Mouse (Mus musculus): ENCODE data around the gene Spib. TPM values are rescaled to one million over a fixed set of nuclear protein-coding genes. Genes with fewer than 3 reads are reported as not detected.

The Spib gene
- total and polyA plus RNA-seq, 2 experiments = 0.18 to 1.9 TPM

- Histone ChIP-seq H3K27me3 (ENCODE audit: control insufficient read depth, insufficient read depth, low read length) (0 out of 2 replicates have a peak, but pooled peaks cover 3% of the 10 kb centered on the region), H3K79me2 (ENCODE audit: control insufficient read depth, insufficient read depth, low read length) (no peaks in the 10 kb centered on the region), H3K36me3 (ENCODE audit: control insufficient read depth, insufficient read depth, low read length) (no peaks in the 10 kb centered on the region), H3K4me1 (ENCODE audit: control insufficient read depth, insufficient read depth, low read length) (no peaks in the 10 kb centered on the region), H3K27ac (replicated peaks; ENCODE audit: insufficient read depth, low read depth, low read length) (no peak overlapping the region), H3K4me3 (ENCODE audit: insufficient read depth, low read depth, low read length) (peak overlapping the region; percentile 46), H3K9ac (ENCODE audit: low read depth, low read length) (peak overlapping the region; percentile 40)
- DNase-seq (ENCODE audit: extremely low read depth, low read depth, low spot score) = peak; percentile 60
- TF ChIP-seq POLR2A (IDR thresholded peaks at IDR 0.05; ENCODE audit: extremely low read depth, insufficient read depth, low read length) (no peak), CTCF (IDR thresholded peaks at IDR 0.05; ENCODE audit: low read depth, low read length) (peak; percentile 84)
- 9% methylated on average over 40 of the region's 40 CpGs for WGBS
These were observed 4.1 kb downstream of the Spib start for GRCm38 (mm10) chr7:44527483-44528398.

GRCm38 (mm10) chr7:44526414-44527154, 5.3 kb downstream of the Spib start:
- no peak overlapping the region for H3K9ac ChIP-seq (ENCODE audit: low read depth, low read length)
- 89% methylated on average over 14 of the region's 14 CpGs for WGBS
- TF ChIP-seq CTCF (IDR thresholded peaks at IDR 0.05; ENCODE audit: low read depth, low read length) = no peak
- no peak for TF ChIP-seq POLR2A (IDR thresholded peaks at IDR 0.05; ENCODE audit: extremely low read depth, insufficient read depth, low read length)
- no peak overlapping the region for H3K27ac ChIP-seq (replicated peaks; ENCODE audit: insufficient read depth, low read depth, low read length)
- no peaks in the 10 kb centered on the region for H3K36me3 ChIP-seq (ENCODE audit: control insufficient read depth, insufficient read depth, low read length)
- H3K27me3 ChIP-seq (ENCODE audit: control insufficient read depth, insufficient read depth, low read length) = peaks cover 6% of the 10 kb centered on the region; the same call in 1 of the 2 replicates
- no peaks in the 10 kb centered on the region for H3K79me2 ChIP-seq (ENCODE audit: control insufficient read depth, insufficient read depth, low read length)
- DNase-seq (ENCODE audit: extremely low read depth, low read depth, low spot score) = no peak
- H3K4me1 ChIP-seq (ENCODE audit: control insufficient read depth, insufficient read depth, low read length) = no peaks in the 10 kb centered on the region
- no peak overlapping the region for H3K4me3 ChIP-seq (ENCODE audit: insufficient read depth, low read depth, low read length)

- 16% methylated on average over 22 of the region's 22 CpGs for WGBS
- H3K27ac ChIP-seq (replicated peaks; ENCODE audit: insufficient read depth, low read depth, low read length) = no peak overlapping the region
- DNase-seq (ENCODE audit: extremely low read depth, low read depth, low spot score) = peak; percentile 48
These were observed 6.6 kb downstream of the Spib start for GRCm38 (mm10) chr7:44525126-44525832.

DNA sequence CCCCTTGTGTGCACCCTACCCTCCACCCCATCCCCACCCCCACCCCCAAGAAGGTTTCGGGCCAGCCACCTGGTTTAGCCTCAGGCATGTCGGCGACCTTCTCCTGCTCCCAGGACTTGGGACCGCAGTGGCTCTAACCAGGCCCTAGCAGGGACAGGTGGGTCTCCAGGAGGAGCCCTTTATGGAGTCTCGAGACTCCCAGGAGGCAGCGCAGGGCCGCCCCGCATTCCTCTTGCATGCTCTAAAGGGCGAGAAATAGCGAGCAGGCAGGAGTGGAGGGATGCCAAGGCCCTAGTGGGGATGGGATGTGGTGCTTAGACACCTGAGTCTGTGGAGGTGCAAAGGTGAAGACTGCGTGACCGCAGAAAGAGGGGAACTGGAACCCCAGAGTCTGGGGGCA, 7.4 kb downstream of the Spib start, which contains the start of gene Mybpc2:
Gene Mybpc2, minus strand, starts transcription at position 155 of the 400 bp plus-strand sequence.
- Histone ChIP-seq H3K4me1 (ENCODE audit: control insufficient read depth, insufficient read depth, low read length) (no peaks in the 10 kb centered on the region), H3K36me3 (ENCODE audit: control insufficient read depth, insufficient read depth, low read length) (no peaks in the 10 kb centered on the region), H3K27me3 (ENCODE audit: control insufficient read depth, insufficient read depth, low read length) (peaks cover 6% of the 10 kb centered on the region; the same call in 1 of the 2 replicates), H3K9ac (ENCODE audit: low read depth, low read length) (0 out of 2 replicates have a peak within 1 kb of the TSS, but pooled peaks have one; percentile 12), H3K27ac (replicated peaks; ENCODE audit: insufficient read depth, low read depth, low read length) (no peak within 1 kb of the TSS), H3K79me2 (ENCODE audit: control insufficient read depth, insufficient read depth, low read length) (no peaks in the 10 kb centered on the region), H3K4me3 (ENCODE audit: insufficient read depth, low read depth, low read length) (peak within 1 kb of the TSS; percentile 27; the same call in 1 of the 2 replicates)
- TF ChIP-seq POLR2A (IDR thresholded peaks at IDR 0.05; ENCODE audit: extremely low read depth, insufficient read depth, low read length) = no peak
- TF ChIP-seq CTCF (IDR thresholded peaks at IDR 0.05; ENCODE audit: low read depth, low read length) = no peak
- WGBS = 42% methylated on average over 12 of the region's 12 CpGs
- no peak for DNase-seq (ENCODE audit: extremely low read depth, low read depth, low spot score)

More at GRCm38 (mm10) chr7:44525126-44525832, 6.6 kb downstream of the Spib start:
- no peaks in the 10 kb centered on the region for H3K79me2 ChIP-seq (ENCODE audit: control insufficient read depth, insufficient read depth, low read length)
- no peaks in the 10 kb centered on the region for H3K36me3 ChIP-seq (ENCODE audit: control insufficient read depth, insufficient read depth, low read length)
- H3K4me1 ChIP-seq (ENCODE audit: control insufficient read depth, insufficient read depth, low read length) = no peaks in the 10 kb centered on the region
- H3K27me3 ChIP-seq (ENCODE audit: control insufficient read depth, insufficient read depth, low read length) = peaks cover 6% of the 10 kb centered on the region; the same call in 1 of the 2 replicates
- no peak for TF ChIP-seq POLR2A (IDR thresholded peaks at IDR 0.05; ENCODE audit: extremely low read depth, insufficient read depth, low read length)
- TF ChIP-seq CTCF (IDR thresholded peaks at IDR 0.05; ENCODE audit: low read depth, low read length) = no peak
- H3K9ac ChIP-seq (ENCODE audit: low read depth, low read length) = 0 out of 2 replicates have a peak overlapping the region, but pooled peaks have one; percentile 12
- H3K4me3 ChIP-seq (ENCODE audit: insufficient read depth, low read depth, low read length) = peak overlapping the region; percentile 27; the same call in 1 of the 2 replicates

DNA sequence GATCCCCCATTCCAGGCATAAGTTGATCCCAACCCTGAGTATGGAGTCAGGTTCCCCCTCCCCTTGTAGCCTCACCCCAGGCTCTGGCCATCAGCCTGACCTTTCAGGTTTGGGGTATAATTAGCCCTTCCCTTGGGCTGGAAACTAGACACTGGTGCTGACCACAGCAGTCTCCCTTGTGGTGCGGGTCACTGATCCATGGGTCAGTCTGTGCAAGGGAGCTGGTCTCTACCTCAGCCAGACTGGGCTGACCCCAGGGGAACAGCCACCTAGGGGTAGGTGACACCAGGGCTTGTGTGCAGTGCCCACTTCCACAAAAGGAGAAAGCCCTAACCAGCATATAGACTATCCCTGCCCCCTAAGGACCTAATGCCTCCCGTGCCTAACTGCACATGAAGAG, 8.8 kb downstream of the Spib start:
- H3K9ac ChIP-seq (ENCODE audit: low read depth, low read length) = no peak overlapping the region
- H3K4me3 ChIP-seq (ENCODE audit: insufficient read depth, low read depth, low read length) = no peak overlapping the region
- no peak for DNase-seq (ENCODE audit: extremely low read depth, low read depth, low spot score)
- H3K4me1 ChIP-seq (ENCODE audit: control insufficient read depth, insufficient read depth, low read length) = no peaks in the 10 kb centered on the region
- WGBS = 75% methylated on average over 2 of the region's 2 CpGs
- peaks cover 6% of the 10 kb centered on the region; the same call in 1 of the 2 replicates for H3K27me3 ChIP-seq (ENCODE audit: control insufficient read depth, insufficient read depth, low read length)
- TF ChIP-seq POLR2A (IDR thresholded peaks at IDR 0.05; ENCODE audit: extremely low read depth, insufficient read depth, low read length) (no peak), CTCF (IDR thresholded peaks at IDR 0.05; ENCODE audit: low read depth, low read length) (no peak)
- H3K27ac ChIP-seq (replicated peaks; ENCODE audit: insufficient read depth, low read depth, low read length) = no peak overlapping the region
- no peaks in the 10 kb centered on the region for H3K36me3 ChIP-seq (ENCODE audit: control insufficient read depth, insufficient read depth, low read length)
- no peaks in the 10 kb centered on the region for H3K79me2 ChIP-seq (ENCODE audit: control insufficient read depth, insufficient read depth, low read length)
